Mouse (Mus musculus) lung, postnatal 0 days (tissue): Measurements from ENCODE around the gene Lgals12. TPM values are rescaled to one million over a fixed set of nuclear protein-coding genes. Genes with fewer than 3 reads are reported as not detected.

Source experiments
- ATAC-seq: fragments of 200-750 bp; cut with Nextera tagmentation; 2 replicates; pipeline ENCODE4 v1.8.0; 2017; ENCODE audit warnings: moderate library complexity
- DNase-seq: peaks from one replicate; pipeline ENCODE4 v3.0.0-alpha.2; 2016; ENCODE audit warnings: low spot score
- H3K27ac ChIP-seq: fragments of 300-500 bp; sonication (generic); 2 replicates; pipeline ENCODE4 v1.5.1; 2014; ENCODE audit warnings: antibody characterized with exemption, mild to moderate bottlenecking, low read length, mixed read lengths
- H3K27me3 ChIP-seq: fragments of 300-500 bp; sonication (generic); replicated peaks from 2 replicates; pipeline ENCODE4 v1.6.1; 2014; ENCODE audit warnings: low read length, mixed read lengths; ENCODE audit not compliant: insufficient read depth
- H3K36me3 ChIP-seq: fragments of 300-500 bp; sonication (generic); 2 replicates; pipeline ENCODE4 v1.6.1; 2014; ENCODE audit warnings: low read length, mixed read lengths; ENCODE audit not compliant: insufficient read depth
- H3K4me1 ChIP-seq: fragments of 300-500 bp; sonication (generic); 2 replicates; pipeline ENCODE4 v1.6.1; 2014; ENCODE audit warnings: antibody characterized with exemption, low read depth, low read length, mixed read lengths; ENCODE audit not compliant: insufficient read depth
- H3K4me2 ChIP-seq: fragments of 300-500 bp; sonication (generic); replicated peaks from 2 replicates; pipeline ENCODE4 v1.6.1; 2014; ENCODE audit warnings: low read depth, mild to moderate bottlenecking, low read length, moderate library complexity, mixed read lengths
- H3K4me3 ChIP-seq: fragments of 300-500 bp; sonication (generic); 2 replicates; pipeline ENCODE4 v1.5.1; 2014; ENCODE audit warnings: low read depth, low read length
- H3K9ac ChIP-seq: fragments of 300-500 bp; sonication (generic); replicated peaks from 2 replicates; pipeline ENCODE4 v1.6.1; 2014; ENCODE audit warnings: low read depth, mild to moderate bottlenecking
- H3K9me3 ChIP-seq: fragments of 300-500 bp; sonication (generic); 2 replicates; pipeline ENCODE4 v1.6.1; 2016; ENCODE audit warnings: low read length, mixed read lengths
- CTCF ChIP-seq: IDR thresholded peaks from 2 replicates; pipeline ENCODE4 v1.5.1; 2016; ENCODE audit warnings: antibody characterized with exemption, mild to moderate bottlenecking
- EP300 ChIP-seq: IDR thresholded peaks from 2 replicates; pipeline ENCODE4 v1.6.1; 2016; ENCODE audit warnings: antibody characterized with exemption, mild to moderate bottlenecking, control low read depth
- WGBS: fragments of 180-500 bp; shearing (Covaris S2); extraction: QIAGEN DNeasy Blood & Tissue Kit; methylation state at CpG from one replicate; pipeline ENCODE4 v1.1.7; 2014; 5-methylcytosine and 5-hydroxymethylcytosine counted together
- polyA plus RNA-seq: library from polyadenylated mRNA; unstranded; fragments of >200 nt; fragmentation: Nextera tagmentation; extraction: Ambion mirVana; gene quantifications from 2 replicates; pipeline ENCODE4 v1.2.1, GENCODE M21; 2015

Lgals12 gene
- polyA plus RNA-seq, 1 experiment from 2014 or later, result 0.36 TPM

DNA sequence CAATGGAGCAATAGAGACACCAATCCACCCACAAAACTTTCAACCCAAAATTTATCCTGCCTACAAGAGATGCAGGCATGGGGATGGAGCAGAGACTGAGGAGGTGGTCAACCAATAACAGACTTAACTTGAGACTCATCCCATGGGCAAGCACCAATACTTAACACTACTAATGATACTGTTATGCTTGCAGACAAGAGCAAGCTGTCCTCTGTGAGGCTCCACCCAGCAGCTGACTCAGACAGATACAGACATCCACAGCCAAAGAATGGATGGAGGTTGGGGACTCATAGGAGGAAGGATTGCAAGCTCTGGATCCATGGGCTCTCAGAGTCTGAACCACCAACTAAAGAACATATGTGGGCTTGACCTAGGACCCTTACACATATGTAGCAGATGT, 53.6 kb downstream of the Lgals12 start:
- no peak overlapping the region for H3K9ac ChIP-seq
- no peak overlapping the region for H3K4me3 ChIP-seq
- peaks cover 4% of the 10 kb centered on the region; the same call in 1 of the 2 replicates for H3K4me1 ChIP-seq
- H3K9me3 ChIP-seq, result no peaks in the 10 kb centered on the region
- H3K27ac ChIP-seq, result no peak overlapping the region
- no peaks in the 10 kb centered on the region for H3K36me3 ChIP-seq
- ATAC-seq, result no peak
- no peak for DNase-seq
- TF ChIP-seq CTCF, result no peak
- no peak for TF ChIP-seq EP300
- no peaks in the 10 kb centered on the region for H3K27me3 ChIP-seq
- no peak overlapping the region for H3K4me2 ChIP-seq

DNA sequence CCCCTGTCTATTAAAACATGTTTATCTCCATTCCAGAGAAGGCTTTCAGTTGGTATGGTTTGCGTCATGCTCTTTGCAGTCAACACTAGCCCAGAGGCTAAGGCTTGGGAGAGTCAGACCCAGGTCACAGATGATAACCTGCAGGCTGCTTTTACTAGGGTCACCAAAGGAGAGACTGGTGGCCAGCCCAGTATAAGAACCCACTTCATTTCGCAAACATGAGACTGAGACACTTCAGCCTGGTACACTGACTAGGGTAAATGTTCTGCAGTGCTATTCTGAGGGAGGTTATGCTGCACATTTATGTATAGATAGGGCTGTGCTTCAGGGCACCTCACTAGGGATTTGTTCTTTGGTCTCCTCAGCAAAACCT, 54.7 kb downstream of the Lgals12 start:
- H3K36me3 ChIP-seq, result no peaks in the 10 kb centered on the region
- H3K4me1 ChIP-seq, result peaks cover 4% of the 10 kb centered on the region; the same call in 1 of the 2 replicates
- no peaks in the 10 kb centered on the region for H3K27me3 ChIP-seq
- DNase-seq (no peak), ATAC-seq (peak; percentile 60)
- H3K27ac ChIP-seq, result no peak overlapping the region
- 31% methylated on average over 2 of the region's 2 CpGs for WGBS
- H3K4me3 ChIP-seq, result no peak overlapping the region
- H3K4me2 ChIP-seq, result no peak overlapping the region
- H3K9me3 ChIP-seq, result no peaks in the 10 kb centered on the region
- no peak overlapping the region for H3K9ac ChIP-seq
- TF ChIP-seq CTCF, result no peak
- no peak for TF ChIP-seq EP300

GRCm38 (mm10) chr19:7551550-7552300, 55.3 kb downstream of the Lgals12 start:
- peaks cover 4% of the 10 kb centered on the region; the same call in 1 of the 2 replicates for H3K4me1 ChIP-seq
- H3K4me2 ChIP-seq, result no peak overlapping the region
- H3K4me3 ChIP-seq, result no peak overlapping the region
- WGBS, result 31% methylated on average over 4 of the region's 4 CpGs
- peak; percentile 58 for DNase-seq
- no peaks in the 10 kb centered on the region for H3K36me3 ChIP-seq
- no peak overlapping the region for H3K27ac ChIP-seq
- no peak for TF ChIP-seq CTCF
- TF ChIP-seq EP300, result no peak
- H3K9me3 ChIP-seq, result no peaks in the 10 kb centered on the region
- H3K27me3 ChIP-seq, result no peaks in the 10 kb centered on the region
- no peak overlapping the region for H3K9ac ChIP-seq
- peak; percentile 75 for ATAC-seq

- no peaks in the 10 kb centered on the region for H3K27me3 ChIP-seq
- no peak for TF ChIP-seq CTCF
- no peak for TF ChIP-seq EP300
- DNase-seq (no peak), ATAC-seq (no peak)
- peaks cover 4% of the 10 kb centered on the region; the same call in 1 of the 2 replicates for H3K4me1 ChIP-seq
- H3K4me3 ChIP-seq, result no peak overlapping the region
- H3K9me3 ChIP-seq, result no peaks in the 10 kb centered on the region
- WGBS, result 92% methylated on average over 3 of the region's 3 CpGs
- H3K9ac ChIP-seq, result no peak overlapping the region
- H3K27ac ChIP-seq, result no peak overlapping the region
- no peak overlapping the region for H3K4me2 ChIP-seq
- no peaks in the 10 kb centered on the region for H3K36me3 ChIP-seq
Measured at GRCm38 (mm10) chr19:7548924-7549323, 58.1 kb downstream of the Lgals12 start.

Other genes starting within 250 kb of the Lgals12 start
- 16.1 and 17.2 TPM in 2 replicates for gene Spindoc, start 224.2 kb downstream of the Lgals12 start, polyA plus RNA-seq
- gene 2700081O15Rik, start 189.6 kb downstream of the Lgals12 start, polyA plus RNA-seq, result 4.4 and 5.0 TPM in 2 replicates
- gene Rtn3, start 123.9 kb downstream of the Lgals12 start, polyA plus RNA-seq, result 122 and 132 TPM in 2 replicates
- 20.0 and 21.6 TPM in 2 replicates for gene Atl3, start 113.2 kb downstream of the Lgals12 start, polyA plus RNA-seq
- gene Pla2g16, start 49.7 kb downstream of the Lgals12 start, polyA plus RNA-seq, result 17.9 and 19.1 TPM in 2 replicates
- 0.18 TPM in 1 of 2 replicates, not detected in the other for gene Hrasls5, start 5.3 kb upstream of the Lgals12 start, polyA plus RNA-seq
- gene Slc22a19, start 104.1 kb upstream of the Lgals12 start, polyA plus RNA-seq, result 6.8 and 6.9 TPM in 2 replicates
- not detected in 2 replicates for gene Slc22a26, start 195.5 kb upstream of the Lgals12 start, polyA plus RNA-seq